Mouse (Mus musculus) spleen, adult 2 months (tissue): ENCODE measurements around the gene Lrmda.

Source experiments
- CTCF ChIP-seq: fragments of 200-500 bp; IDR thresholded peaks from 2 replicates; pipeline ENCODE4 v1.5.1; 2011; ENCODE audit warnings: mild to moderate bottlenecking, inconsistent platforms; ENCODE audit not compliant: insufficient read depth, insufficient read length, insufficient replicate concordance; ENCODE audit errors: extremely low read depth
- POLR2A ChIP-seq: fragments of 200-500 bp; IDR thresholded peaks from 2 replicates; pipeline ENCODE4 v1.6.1; 2011; ENCODE audit warnings: low read depth, low read length, inconsistent platforms

DNA sequence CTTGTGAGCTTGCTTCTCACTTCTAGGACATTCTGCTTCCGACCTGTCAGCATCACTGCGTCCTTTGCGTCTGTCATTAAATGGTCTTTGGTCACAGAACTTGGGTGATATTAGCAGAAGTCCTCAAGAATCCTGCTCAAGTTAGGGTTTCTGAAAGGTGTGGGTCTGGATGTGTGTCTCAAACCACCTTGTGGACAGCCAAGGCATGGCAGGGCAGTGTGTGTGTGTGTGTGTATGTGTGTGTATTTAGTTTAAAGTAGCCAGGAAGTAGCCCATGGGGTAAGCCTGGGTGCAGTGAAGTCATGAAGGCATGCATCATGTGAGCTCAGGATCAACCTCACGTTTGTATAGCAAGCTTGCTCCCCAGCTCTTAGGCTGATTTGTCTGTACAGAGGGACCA is 274.9 kb downstream of the Lrmda start:
- no peak for TF ChIP-seq CTCF
- TF ChIP-seq POLR2A, result no peak
